Mouse (Mus musculus) testis, postnatal 14 days (tissue): ENCODE results near the gene Sept9.

Experiments
- DNase-seq: peaks from one replicate; pipeline ENCODE4 v3.0.0; 2021; ENCODE audit warnings: low spot score

The Sept9 gene

DNA sequence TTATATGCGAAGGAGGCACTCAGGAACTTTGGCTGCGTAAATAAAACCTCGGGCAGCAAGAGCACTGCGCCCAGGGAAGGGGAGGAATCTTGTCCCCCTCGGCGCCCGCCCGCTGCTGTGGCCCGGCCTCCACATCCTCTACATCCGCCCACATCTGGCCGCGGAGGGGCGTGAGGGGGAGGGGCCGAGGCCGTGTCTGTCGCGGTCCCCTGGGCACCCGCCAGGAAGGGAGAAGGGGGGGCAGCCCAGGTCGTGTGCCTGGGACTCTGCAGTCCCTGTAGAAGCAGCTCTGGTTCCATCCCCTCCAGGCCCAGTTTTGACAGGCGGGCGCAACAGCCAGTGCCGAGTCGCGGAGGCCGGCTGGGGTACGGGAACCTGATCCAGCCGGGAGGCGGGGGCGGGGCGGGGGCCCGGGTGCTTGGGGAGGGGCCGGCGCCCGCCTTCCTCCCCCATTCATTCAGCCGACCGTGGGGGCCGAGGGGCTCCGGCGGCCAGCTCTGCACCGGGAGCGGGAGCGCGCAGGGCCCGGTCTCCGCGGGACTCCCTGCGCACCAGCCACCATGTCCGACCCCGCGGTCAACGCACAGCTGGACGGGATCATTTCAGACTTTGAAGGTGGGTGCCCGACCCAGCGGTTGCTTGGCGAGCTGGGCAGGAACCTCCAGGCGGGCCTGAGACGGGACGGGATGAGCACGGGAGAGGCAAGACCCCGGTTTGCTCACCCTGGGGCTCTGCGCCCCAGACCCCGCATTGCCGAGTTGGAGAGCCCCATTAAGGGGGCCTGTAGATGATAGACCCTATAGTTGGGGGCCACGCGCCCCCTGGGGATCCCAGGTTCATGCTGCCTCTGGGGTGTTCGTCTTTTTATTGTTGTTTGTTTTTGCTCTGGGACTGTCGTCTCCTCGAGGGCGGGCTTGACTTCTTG, 66.8 kb downstream of the Sept9 start:
- peak; percentile 75 for DNase-seq

DNA sequence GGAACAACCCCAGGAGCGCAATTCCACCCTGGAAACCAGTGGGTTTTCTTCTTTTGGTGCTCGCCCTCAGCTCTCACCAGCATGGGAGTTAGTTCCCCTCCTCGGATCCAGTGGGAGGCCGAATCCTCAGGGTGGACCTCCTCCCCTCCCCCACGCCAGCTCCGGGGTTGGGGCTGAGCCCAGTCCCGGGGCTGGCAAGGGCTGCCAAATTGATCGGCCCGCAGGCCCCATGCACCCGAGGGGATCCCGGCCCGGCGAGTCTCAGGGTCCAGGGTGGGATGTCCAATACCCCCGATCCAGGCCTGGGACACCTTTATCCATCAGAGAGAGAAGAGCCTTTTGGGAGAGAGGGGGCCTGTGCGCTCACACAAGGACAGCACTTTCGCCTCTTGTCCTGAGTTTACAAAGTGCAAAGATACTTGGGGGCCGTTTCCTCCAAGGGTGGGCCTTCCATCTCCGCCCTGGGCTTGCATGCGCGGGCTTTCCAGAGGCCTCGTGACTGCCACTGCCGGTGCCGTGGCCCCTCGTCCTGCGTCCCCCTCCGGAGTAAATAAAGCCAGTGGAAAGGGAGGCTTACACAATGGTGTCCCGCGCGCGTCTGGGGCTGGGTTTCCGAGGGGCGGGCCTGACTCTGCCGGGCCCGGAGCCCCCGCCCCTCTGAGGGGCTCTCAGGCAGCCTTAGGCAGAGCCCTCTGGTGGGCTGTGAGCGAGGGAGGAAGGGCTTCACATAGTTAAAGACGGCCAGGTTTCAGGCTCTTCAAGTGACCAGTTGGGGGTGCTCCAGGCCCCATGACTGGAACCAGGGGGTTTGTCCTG, 67.7 kb downstream of the Sept9 start:
- no peak for DNase-seq

DNA sequence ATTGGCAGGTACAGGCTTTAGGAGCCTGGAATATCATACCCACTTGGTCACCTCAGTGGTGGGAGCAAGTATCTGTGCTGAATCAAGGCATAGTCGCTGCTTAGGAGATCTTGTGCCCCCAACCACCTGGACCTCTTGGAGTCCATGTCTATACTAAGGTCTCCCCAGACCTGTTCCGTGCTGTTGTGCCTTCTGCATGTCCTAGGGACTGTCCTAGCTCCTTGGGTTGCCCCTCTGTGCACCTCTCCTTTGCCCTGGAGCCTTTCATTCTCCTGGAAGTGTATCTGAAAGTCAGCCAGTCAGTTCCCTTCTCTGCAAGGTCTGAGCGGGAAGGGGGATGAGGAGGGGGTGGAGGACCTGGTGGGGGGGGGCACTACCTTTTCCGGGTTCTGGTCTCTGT, 68.4 kb downstream of the Sept9 start:
- DNase-seq: no peak

- DNase-seq: no peak
Observed at GRCm38 (mm10) chr11:117268304-117268956, 69.0 kb downstream of the Sept9 start.

GRCm38 (mm10) chr11:117269053-117269702, 69.7 kb downstream of the Sept9 start:
- no peak for DNase-seq

GRCm38 (mm10) chr11:117269946-117270345, 70.5 kb downstream of the Sept9 start:
- DNase-seq: peak; percentile 84

DNA sequence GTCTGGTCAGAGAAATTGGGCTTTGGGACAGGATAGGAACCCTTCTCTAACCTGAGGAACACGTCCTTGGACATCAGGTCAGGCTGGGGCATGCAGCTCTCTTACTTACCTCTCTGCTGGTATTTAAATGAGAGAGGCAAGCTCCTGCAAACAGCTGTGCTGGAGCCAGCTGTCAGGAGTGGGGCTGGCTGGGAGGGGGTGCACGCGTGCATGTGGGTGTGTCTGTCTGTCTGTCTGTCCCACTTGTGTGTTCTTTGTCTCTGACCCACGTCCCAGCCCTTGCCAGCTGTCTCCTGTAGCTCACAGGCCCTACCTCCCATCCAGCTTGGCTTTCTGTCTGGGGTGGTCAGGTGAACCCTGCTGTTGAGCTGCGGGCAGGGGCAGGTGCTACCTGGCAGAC, 75.5 kb downstream of the Sept9 start:
- no peak for DNase-seq

GRCm38 (mm10) chr11:117275999-117276398, 76.5 kb downstream of the Sept9 start:
- DNase-seq: peak; percentile 54

DNA sequence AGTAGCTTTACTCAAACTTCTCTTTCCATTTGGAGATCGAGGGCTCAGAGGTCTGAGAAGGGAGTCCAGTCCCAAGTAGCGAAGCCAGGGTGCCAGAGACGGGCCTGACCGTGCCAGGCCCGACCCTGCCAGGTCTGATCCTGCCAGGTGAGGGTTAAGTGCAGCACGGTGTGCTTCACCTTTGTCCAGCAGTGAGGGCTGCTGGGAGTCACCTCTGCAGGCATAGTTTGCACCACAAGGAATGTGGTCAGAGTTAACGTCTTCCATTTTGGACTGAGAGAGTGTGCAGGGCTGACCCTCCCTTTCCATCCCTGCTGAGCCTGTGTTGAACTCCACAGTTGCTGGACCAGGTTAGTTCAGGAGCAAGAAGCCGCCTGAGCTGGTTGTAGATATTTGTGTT, 77.5 kb downstream of the Sept9 start:
- no peak for DNase-seq

DNA sequence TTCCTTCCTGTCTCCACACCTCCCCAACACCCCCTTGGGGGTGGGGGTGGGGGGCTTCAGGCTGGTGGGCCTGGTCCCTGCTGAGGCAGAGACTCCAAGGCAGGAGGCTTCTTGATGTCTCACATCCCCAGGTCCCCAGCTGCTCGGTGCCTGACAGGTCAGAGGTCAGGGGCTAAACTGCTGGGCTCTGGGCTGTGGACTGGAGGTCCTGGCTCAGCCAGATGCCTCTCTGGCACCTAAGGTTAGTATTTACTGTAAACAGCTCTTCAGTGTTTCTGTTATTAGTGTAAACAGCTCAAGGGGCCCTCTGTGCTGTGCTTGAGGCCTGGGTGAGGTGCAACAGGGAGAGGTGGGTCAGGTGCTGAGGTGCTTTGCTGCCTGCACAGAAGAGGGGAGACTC, 78.7 kb downstream of the Sept9 start:
- DNase-seq: no peak

DNA sequence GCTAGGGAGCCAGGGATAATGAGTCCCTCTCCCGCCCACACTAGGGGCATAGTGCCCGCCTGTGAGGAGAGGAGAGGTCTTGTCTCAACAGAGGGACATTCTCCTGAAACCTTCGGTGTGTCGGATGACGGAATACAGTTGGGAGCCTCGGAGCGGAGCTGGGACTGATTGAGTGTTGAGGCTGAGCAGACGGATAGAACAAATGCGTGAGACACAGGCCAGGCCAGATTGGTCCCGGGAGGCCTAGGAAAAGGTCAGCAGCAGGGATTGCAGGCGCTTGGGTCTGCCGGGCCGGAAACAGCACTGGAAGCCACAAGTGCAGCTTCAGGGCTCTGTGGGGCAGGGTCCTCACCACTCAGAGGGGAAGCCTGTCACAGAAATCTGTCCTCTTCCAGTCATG, 79.1 kb downstream of the Sept9 start:
- no peak for DNase-seq

- no peak for DNase-seq
Observed at GRCm38 (mm10) chr11:117279993-117280392, 80.5 kb downstream of the Sept9 start.

DNA sequence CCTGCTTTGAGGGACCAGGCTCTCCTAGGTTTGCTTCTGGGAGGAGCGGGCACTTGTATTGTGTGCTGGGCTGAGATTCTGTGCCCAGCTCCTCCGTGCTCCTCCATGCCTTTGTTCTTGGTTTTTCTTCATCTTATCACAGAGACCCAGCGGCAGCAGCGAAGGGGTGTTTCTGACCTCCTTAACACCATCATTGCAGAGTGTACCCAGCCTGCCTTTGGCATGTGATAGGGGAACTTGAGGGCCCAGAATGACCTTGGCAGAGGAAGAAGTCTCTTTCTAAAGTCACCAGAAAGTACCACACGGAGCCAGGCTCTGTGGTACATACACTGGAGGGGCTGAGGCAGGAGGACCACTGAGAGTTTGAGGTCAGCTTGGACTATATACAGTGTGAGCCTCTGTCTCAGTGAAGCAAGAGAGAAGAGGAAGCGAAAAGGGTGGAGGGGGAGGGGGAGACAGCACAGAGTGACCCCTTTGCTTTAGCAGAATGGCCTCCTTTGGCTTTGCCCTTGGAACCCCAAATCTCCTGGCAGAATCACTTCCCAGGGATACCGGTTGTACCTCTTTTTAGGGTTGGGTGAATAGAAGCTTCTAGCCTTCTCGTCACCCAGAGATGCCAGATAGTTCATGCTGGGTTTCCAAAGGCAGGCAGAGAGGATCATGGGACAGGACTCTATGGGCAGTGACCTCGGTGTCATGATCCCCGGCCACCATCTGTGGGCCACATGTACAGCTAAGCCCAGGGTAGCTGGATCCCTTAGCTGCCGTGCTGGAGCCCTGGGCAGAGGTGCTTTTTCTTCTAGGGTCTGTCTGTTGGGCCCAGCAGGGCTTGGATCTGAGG, 83.8 kb downstream of the Sept9 start:
- DNase-seq: peak; percentile 48

- DNase-seq: no peak
Observed at GRCm38 (mm10) chr11:117283889-117284450, 84.5 kb downstream of the Sept9 start.

DNA sequence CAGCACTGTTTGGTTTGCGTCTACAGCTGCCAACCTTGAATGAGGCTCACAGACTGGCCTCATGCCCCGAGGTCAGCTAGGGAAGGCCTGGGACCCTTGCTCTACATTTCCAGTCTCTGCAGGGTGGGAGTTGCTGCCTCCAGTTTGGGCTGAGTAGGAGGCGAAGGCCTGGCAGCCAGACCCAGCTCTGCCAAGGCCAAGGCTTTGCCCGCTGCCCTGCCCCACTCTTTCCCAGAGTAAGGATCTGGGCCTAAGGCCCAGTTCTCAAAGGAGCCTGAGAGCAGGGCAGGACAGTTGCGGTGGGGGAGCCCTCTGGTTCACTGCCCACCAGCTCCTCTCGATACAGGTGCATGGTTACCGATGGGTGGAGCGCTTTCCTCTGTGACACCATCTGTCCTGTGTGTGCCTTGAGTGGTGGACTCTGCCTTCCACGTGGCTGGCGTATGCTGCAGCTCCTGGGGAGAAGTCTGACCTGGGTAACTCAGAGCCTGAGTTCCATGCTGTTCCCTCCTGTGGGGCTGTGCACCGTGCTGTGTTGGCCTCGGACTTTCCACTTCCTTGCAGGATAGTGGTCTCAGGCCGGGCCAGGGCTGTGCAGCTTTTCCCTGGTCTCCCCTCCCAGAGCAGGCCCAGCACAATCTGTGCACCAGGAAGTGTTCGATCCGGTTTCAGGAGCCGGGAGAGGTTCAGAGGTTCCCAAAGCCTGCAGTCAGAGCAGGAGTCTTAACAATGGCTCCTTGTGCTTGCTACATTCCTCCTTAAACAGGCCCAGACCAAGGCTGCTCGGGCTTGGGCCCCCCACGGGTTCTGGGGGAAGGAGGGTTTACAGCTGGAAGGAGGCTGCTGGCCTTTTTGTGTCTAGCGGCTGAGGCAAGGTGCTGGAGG, 85.5 kb downstream of the Sept9 start:
- peak; percentile 77 for DNase-seq

- DNase-seq: no peak
Observed at GRCm38 (mm10) chr11:117285606-117285931, 86.1 kb downstream of the Sept9 start.

DNA sequence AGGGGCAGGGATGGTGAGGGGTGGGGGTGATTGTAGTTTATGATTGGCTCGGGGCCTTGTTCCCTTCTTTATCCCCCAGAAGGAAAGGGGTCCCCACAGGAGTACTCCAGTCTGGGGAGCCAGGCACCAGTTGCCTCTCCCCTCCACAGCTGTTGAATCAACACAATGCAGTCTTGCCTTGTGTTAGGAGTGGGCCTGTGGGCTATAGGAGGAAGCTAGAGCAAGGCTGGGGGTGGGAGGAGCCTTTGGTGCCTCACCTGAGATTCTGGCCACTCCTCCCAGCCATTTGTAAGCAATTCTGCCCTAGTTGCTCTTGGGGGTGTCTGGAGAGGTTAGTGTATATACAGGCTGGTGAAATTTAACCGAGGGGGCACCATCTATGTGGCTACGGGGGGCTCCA, 88.3 kb downstream of the Sept9 start:
- DNase-seq: no peak

DNA sequence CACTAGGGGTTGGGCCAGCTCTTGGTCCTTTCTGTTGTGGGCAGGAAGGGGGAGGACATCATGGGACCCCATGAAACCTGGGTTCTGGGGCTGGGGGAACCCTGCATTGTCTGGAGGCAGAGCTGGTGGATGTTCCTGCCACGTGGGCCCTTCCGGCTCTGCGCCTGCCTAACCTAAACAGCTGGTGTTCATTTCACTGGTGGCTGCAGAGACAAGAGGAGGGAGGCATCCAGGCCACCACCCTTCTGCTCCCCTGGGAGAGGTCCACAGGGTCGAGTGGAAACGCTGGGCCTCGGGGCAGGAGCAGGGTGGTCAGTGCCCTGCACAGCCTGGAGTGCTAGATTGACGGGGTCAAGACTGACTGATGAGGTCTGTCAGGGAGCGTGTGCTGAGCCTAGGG, 89.3 kb downstream of the Sept9 start:
- no peak for DNase-seq

GRCm38 (mm10) chr11:117291271-117292059, 92.0 kb downstream of the Sept9 start:
- DNase-seq: no peak
